Comparison of ENCODE assay signal across 21 mouse cellular contexts in the genomic region with DNA sequence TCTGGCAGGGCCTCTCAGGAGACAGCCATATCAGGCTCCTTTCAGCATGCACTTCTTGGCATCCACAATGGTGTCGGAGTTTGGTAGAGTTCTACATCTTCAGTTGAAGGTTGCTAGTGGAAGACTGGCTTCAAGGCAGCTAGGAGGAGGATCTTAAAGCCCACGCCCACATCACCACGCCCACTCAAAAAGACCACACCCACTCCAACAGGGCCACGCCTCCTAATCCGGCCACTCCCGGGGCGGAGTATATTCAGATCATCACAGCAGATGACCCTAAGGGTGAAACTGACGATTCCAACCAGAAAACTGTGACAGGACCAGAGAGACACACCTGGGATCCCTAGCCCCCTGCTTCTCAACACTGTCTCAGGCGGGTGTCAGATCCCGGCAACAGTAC.
A peak's percentile ranks its signal among the peaks of the same experiment; 100 is the strongest.
DNase-seq lines count a peak whose midpoint lies in the region; ATAC-seq and TF ChIP-seq lines count a peak whose summit lies in the region.
"Had no signal": no experiment of that assay in that cellular context is flagged by ENCODE, and none has a peak within 500 bp of the region (broad histone marks: within the 10 kb centered on the region; RNA-seq: fewer than 3 reads in every experiment).

No protein-coding gene starts in this region.

- H3K4me1 ChIP-seq in liver, postnatal 0 days (ENCODE audit: insufficient read depth) = no peaks in the 10 kb centered on the region
- peaks cover 0 to 5% of the 10 kb centered on the region in 2 experiments; a peak in 1 of 4 replicates for H3K4me1 ChIP-seq in ES-E14 (ENCODE audit: control insufficient read depth in 2 of 2, insufficient read depth in 2 of 2, low read length in 2 of 2, poor library complexity in 1 of 2)
- H3K4me1 ChIP-seq in stomach, postnatal 0 days (replicated peaks; ENCODE audit: control insufficient read depth, insufficient read depth) = no peaks in the 10 kb centered on the region
- H3K4me1 ChIP-seq in kidney, embryonic 14.5 days (ENCODE audit: control insufficient read depth, insufficient read depth, low read length) = no peaks in the 10 kb centered on the region
- H3K4me1 ChIP-seq: embryonic facial prominence, embryonic 15.5 days; heart, embryonic 15.5 days; hindbrain, embryonic 13.5 days had no signal

- TF ChIP-seq CTCF in liver, postnatal 0 days (IDR thresholded peaks at IDR 0.05; ENCODE audit: low read depth) = no peak
- no peak for TF ChIP-seq CTCF in stomach, postnatal 0 days (IDR thresholded peaks at IDR 0.05; ENCODE audit: low read depth)

- TF ChIP-seq EP300 in liver, postnatal 0 days (IDR thresholded peaks at IDR 0.05; ENCODE audit: low read depth) = no peak
- no peak for TF ChIP-seq EP300 in stomach, postnatal 0 days (optimal IDR thresholded peaks at IDR 0.05)

- no peaks in the 10 kb centered on the region for H3K27me3 ChIP-seq in liver, postnatal 0 days (ENCODE audit: insufficient read depth, low read length)
- no peaks in the 10 kb centered on the region for H3K27me3 ChIP-seq in stomach, postnatal 0 days (ENCODE audit: control insufficient read depth, insufficient read depth, low read length)
- no peaks in the 10 kb centered on the region for H3K27me3 ChIP-seq in kidney, embryonic 14.5 days (ENCODE audit: control insufficient read depth, insufficient read depth, low read length)
- H3K27me3 ChIP-seq: embryonic facial prominence, embryonic 15.5 days; heart, embryonic 15.5 days had no signal

- H3K9ac ChIP-seq in liver, postnatal 0 days (replicated peaks) = no peak overlapping the region
- no peak overlapping the region for H3K9ac ChIP-seq in ES-E14 (ENCODE audit: insufficient read depth, low read depth, low read length, poor library complexity, severe bottlenecking)
- no peak overlapping the region for H3K9ac ChIP-seq in stomach, postnatal 0 days (ENCODE audit: low read length)
- no peak overlapping the region for H3K9ac ChIP-seq in kidney, embryonic 14.5 days (ENCODE audit: low read depth, low read length)
- H3K9ac ChIP-seq: embryonic facial prominence, embryonic 15.5 days; heart, embryonic 15.5 days; hindbrain, embryonic 13.5 days had no signal

- H3K4me3 ChIP-seq in liver, postnatal 0 days (ENCODE audit: low read depth, low read length) = no peak overlapping the region
- no peak overlapping the region for H3K4me3 ChIP-seq in ES-E14 (ENCODE audit: insufficient read depth in 1 of 2, low read depth in 1 of 2, low read length in 2 of 2, poor library complexity in 1 of 2, severe bottlenecking in 1 of 2)
- H3K4me3 ChIP-seq in stomach, postnatal 0 days (ENCODE audit: low read depth, low read length) = no peak overlapping the region
- H3K4me3 ChIP-seq in kidney, embryonic 14.5 days (ENCODE audit: low read length) = no peak overlapping the region
- H3K4me3 ChIP-seq: embryonic facial prominence, embryonic 15.5 days; erythroblast, embryonic 14.5 days; heart, adult 2 months; heart, embryonic 15.5 days; hindbrain, embryonic 13.5 days had no signal

- H3K36me3 ChIP-seq in liver, postnatal 0 days (replicated peaks; ENCODE audit: insufficient read depth, low read length) = no peaks in the 10 kb centered on the region
- no peaks in the 10 kb centered on the region for H3K36me3 ChIP-seq in ES-E14 (ENCODE audit: control insufficient read depth, insufficient read depth, low read length, poor library complexity, severe bottlenecking)
- H3K36me3 ChIP-seq in stomach, postnatal 0 days (ENCODE audit: control insufficient read depth, insufficient read depth, low read length) = no peaks in the 10 kb centered on the region
- H3K36me3 ChIP-seq in kidney, embryonic 14.5 days (ENCODE audit: control insufficient read depth, insufficient read depth, low read length) = no peaks in the 10 kb centered on the region
- H3K36me3 ChIP-seq: embryonic facial prominence, embryonic 15.5 days; heart, embryonic 15.5 days; hindbrain, embryonic 13.5 days had no signal

- no peak overlapping the region for H3K27ac ChIP-seq in liver, postnatal 0 days (ENCODE audit: low read depth)
- H3K27ac ChIP-seq in ES-E14 (ENCODE audit: insufficient read depth, low read depth, low read length, poor library complexity, severe bottlenecking) = no peak overlapping the region
- no peak overlapping the region for H3K27ac ChIP-seq in stomach, postnatal 0 days (replicated peaks)
- no peak overlapping the region for H3K27ac ChIP-seq in kidney, embryonic 14.5 days (ENCODE audit: low read depth, low read length)
- H3K27ac ChIP-seq: embryonic facial prominence, embryonic 15.5 days; heart, adult 2 months; heart, embryonic 15.5 days; hindbrain, embryonic 13.5 days had no signal

- in situ Hi-C loops in ES-E14 (cut with MboI; ENCODE audit: low sequenced_read_pairs in 2 of 2, unreplicated experiment in 2 of 2) = loop anchor here (25.0 kb wide), 2 partner anchors 179 to 404 kb away; no protein-coding TSS in a partner anchor

- no peaks in the 10 kb centered on the region for H3K9me3 ChIP-seq in liver, postnatal 0 days (ENCODE audit: low read length)
- no peaks in the 10 kb centered on the region for H3K9me3 ChIP-seq in ES-E14 (ENCODE audit: control insufficient read depth, insufficient read depth, low read depth, low read length)
- no peaks in the 10 kb centered on the region for H3K9me3 ChIP-seq in stomach, postnatal 0 days (ENCODE audit: control insufficient read depth, low read length)
- no peaks in the 10 kb centered on the region for H3K9me3 ChIP-seq in kidney, embryonic 14.5 days (ENCODE audit: control insufficient read depth, low read length)
- H3K9me3 ChIP-seq: embryonic facial prominence, embryonic 15.5 days; heart, embryonic 15.5 days; hindbrain, embryonic 13.5 days had no signal

- DNase-seq in liver (peak; percentile 37), A20 (ENCODE audit: low read depth, low spot score) (peak; percentile 40), ES-E14 (ENCODE audit: low read depth, low spot score) (peak; percentile 72)
- no peak for DNase-seq in liver, postnatal 0 days
- peak; percentile 30 for DNase-seq in c-Kit-positive CD71-positive TER-119-positive erythroid progenitor cells, embryonic 14.5 days (ENCODE audit: low spot score)
- DNase-seq in thymus, postnatal 36 days = no peak
- no peak for DNase-seq in stomach, postnatal 0 days (ENCODE audit: low spot score)
- DNase-seq: adrenal gland, postnatal 10 days; cerebellum, adult 18-20 months; cerebellum, postnatal 10 days; gastrocnemius, postnatal 14 days; heart, adult 2 months; heart, postnatal 14 days had no signal

- no peak overlapping the region for H3K4me2 ChIP-seq in liver, postnatal 0 days (ENCODE audit: low read depth, low read length)
- H3K4me2 ChIP-seq in stomach, postnatal 0 days (replicated peaks; ENCODE audit: low read depth) = no peak overlapping the region
- no peak overlapping the region for H3K4me2 ChIP-seq in kidney, embryonic 14.5 days (replicated peaks; ENCODE audit: low read depth, low read length)
- H3K4me2 ChIP-seq: embryonic facial prominence, embryonic 15.5 days; heart, embryonic 11.5 days; heart, embryonic 15.5 days; hindbrain, embryonic 13.5 days had no signal

- WGBS in liver, postnatal 0 days (ENCODE audit: insufficient replicate concordance) = 62% methylated on average over 10 of the region's 10 CpGs
- WGBS in stomach, postnatal 0 days = 68% methylated on average over 10 of the region's 10 CpGs
- 79% methylated on average over 10 of the region's 10 CpGs for WGBS in kidney, embryonic 14.5 days

- ATAC-seq in liver, postnatal 0 days = no peak
- no peak for ATAC-seq in stomach, postnatal 0 days (ENCODE audit: low FRiP score, low TSS enrichment)
- no peak for ATAC-seq in kidney, embryonic 14.5 days (ENCODE audit: low FRiP score, low TSS enrichment)
- ATAC-seq: forebrain, embryonic 16.5 days; intestine, embryonic 16.5 days had no signal

TF ChIP-seq in ES-E14, 5 proteins besides CTCF, POLR2A, EP300 and RAD21:
- no peak for TF ChIP-seq ZNF384 (IDR thresholded peaks at IDR 0.05; ENCODE audit: low read depth, low read length)
- no peak for TF ChIP-seq CHD2 (IDR thresholded peaks at IDR 0.05; ENCODE audit: low read depth, low read length)
- no peak for TF ChIP-seq MAFK (IDR thresholded peaks at IDR 0.05; ENCODE audit: insufficient read depth, low read depth, low read length)
- no peak for TF ChIP-seq HCFC1 (IDR thresholded peaks at IDR 0.05; ENCODE audit: borderline replicate concordance, insufficient read depth, low read length)
- no peak for TF ChIP-seq ZC3H11A (IDR thresholded peaks at IDR 0.05; ENCODE audit: borderline replicate concordance, low read depth, low read length)

Comparison
In these comparisons a context has a peak if more than half of its experiments do, and no peak if none do; other contexts are left out.
1. DNase-seq: peak in liver (single experiment), A20 (single experiment), ES-E14 (single experiment) and c-Kit-positive CD71-positive TER-119-positive erythroid progenitor cells, embryonic 14.5 days (single experiment); none in liver, postnatal 0 days (single experiment), thymus, postnatal 36 days (0 of 2) and stomach, postnatal 0 days (single experiment).